Mouse (Mus musculus): Measurements from ENCODE around the gene Arid3c. TPM values are rescaled to one million over a fixed set of nuclear protein-coding genes. Genes with fewer than 3 reads are reported as not detected.
A peak's percentile ranks its signal among the peaks of the same experiment; 100 is the strongest.
"Not testable (repeated sequence)": the region's sequence is repeated elsewhere in the genome, so short reads cannot be mapped to it uniquely, and the experiment has no call there.

The Arid3c gene
- total and polyA plus RNA-seq, 2 experiments from 2014 or later: not detected

GRCm38 (mm10) chr4:41708192-41708745, 22.7 kb downstream of the Arid3c start:
- Histone ChIP-seq H3K4me1 (ENCODE audit: control insufficient read depth, insufficient read depth) (peaks cover 14% of the 10 kb centered on the region), H3K36me3 (replicated peaks; ENCODE audit: control insufficient read depth, insufficient read depth, low read length) (0 out of 2 replicates have a peak, but pooled peaks cover 7% of the 10 kb centered on the region), H3K27ac (ENCODE audit: low read depth) (no peak overlapping the region), H3K9ac (replicated peaks; ENCODE audit: low read depth, low read length) (no peak overlapping the region), H3K9me3 (replicated peaks; ENCODE audit: control insufficient read depth, low read length) (no peaks in the 10 kb centered on the region), H3K4me2 (ENCODE audit: low read depth, low read length) (no peak overlapping the region), H3K4me3 (ENCODE audit: low read depth, low read length) (no peak overlapping the region), H3K27me3 (ENCODE audit: control insufficient read depth, insufficient read depth, low read length) (peaks cover 18% of the 10 kb centered on the region)
- no peak for ATAC-seq (ENCODE audit: insufficient read depth, low read depth)
- WGBS: 39% methylated on average over 8 of the region's 8 CpGs
- TF ChIP-seq EP300 (IDR thresholded peaks at IDR 0.05; ENCODE audit: low read depth) (no peak), CTCF (IDR thresholded peaks at IDR 0.05; ENCODE audit: low read depth) (peak; percentile 66)
- DNase-seq (ENCODE audit: low spot score): peak; percentile 69

- DNase-seq (ENCODE audit: low spot score) (peak; percentile 50), ATAC-seq (ENCODE audit: insufficient read depth, low read depth) (peak; percentile 59)
- H3K9me3 ChIP-seq (replicated peaks; ENCODE audit: control insufficient read depth, low read length): no peaks in the 10 kb centered on the region
- no peak overlapping the region for H3K27ac ChIP-seq (ENCODE audit: low read depth)
- 0 out of 2 replicates have a peak, but pooled peaks cover 7% of the 10 kb centered on the region for H3K36me3 ChIP-seq (replicated peaks; ENCODE audit: control insufficient read depth, insufficient read depth, low read length)
- no peak overlapping the region for H3K4me3 ChIP-seq (ENCODE audit: low read depth, low read length)
- peaks cover 5% of the 10 kb centered on the region; the same call in 1 of the 2 replicates for H3K4me1 ChIP-seq (ENCODE audit: control insufficient read depth, insufficient read depth)
- H3K9ac ChIP-seq (replicated peaks; ENCODE audit: low read depth, low read length): no peak overlapping the region
- TF ChIP-seq EP300 (IDR thresholded peaks at IDR 0.05; ENCODE audit: low read depth) (no peak), CTCF (IDR thresholded peaks at IDR 0.05; ENCODE audit: low read depth) (peak; percentile 53)
- H3K4me2 ChIP-seq (ENCODE audit: low read depth, low read length): no peak overlapping the region
- 3% methylated on average over 13 of the region's 13 CpGs for WGBS
- H3K27me3 ChIP-seq (ENCODE audit: control insufficient read depth, insufficient read depth, low read length): peaks cover 18% of the 10 kb centered on the region
Measured at GRCm38 (mm10) chr4:41707011-41707535, 23.9 kb downstream of the Arid3c start.

- H3K4me2 ChIP-seq (ENCODE audit: low read depth, low read length): no peak overlapping the region
- no peak overlapping the region for H3K27ac ChIP-seq (ENCODE audit: low read depth)
- ATAC-seq (ENCODE audit: insufficient read depth, low read depth): 0 out of 2 replicates have a peak, but pooled peaks have one; percentile 15
- no peak overlapping the region for H3K9ac ChIP-seq (replicated peaks; ENCODE audit: low read depth, low read length)
- DNase-seq (ENCODE audit: low spot score): no peak
- H3K36me3 ChIP-seq (replicated peaks; ENCODE audit: control insufficient read depth, insufficient read depth, low read length): no peaks in the 10 kb centered on the region
- H3K9me3 ChIP-seq (replicated peaks; ENCODE audit: control insufficient read depth, low read length): no peaks in the 10 kb centered on the region
- H3K4me1 ChIP-seq (ENCODE audit: control insufficient read depth, insufficient read depth): no peaks in the 10 kb centered on the region
- WGBS: 54% methylated on average over 19 of the region's 19 CpGs
- no peak overlapping the region for H3K4me3 ChIP-seq (ENCODE audit: low read depth, low read length)
- TF ChIP-seq EP300 (IDR thresholded peaks at IDR 0.05; ENCODE audit: low read depth): no peak
- TF ChIP-seq CTCF (IDR thresholded peaks at IDR 0.05; ENCODE audit: low read depth): no peak
- H3K27me3 ChIP-seq (ENCODE audit: control insufficient read depth, insufficient read depth, low read length): peaks cover 18% of the 10 kb centered on the region
Measured at GRCm38 (mm10) chr4:41705922-41706754, 24.8 kb downstream of the Arid3c start.

- no peak for ATAC-seq (ENCODE audit: insufficient read depth, low read depth)
- TF ChIP-seq EP300 (IDR thresholded peaks at IDR 0.05; ENCODE audit: low read depth): no peak
- TF ChIP-seq CTCF (IDR thresholded peaks at IDR 0.05; ENCODE audit: low read depth): no peak
- 2% methylated on average over 5 of the region's 5 CpGs for WGBS
Measured at GRCm38 (mm10) chr4:41704651-41705050, 26.3 kb downstream of the Arid3c start.

GRCm38 (mm10) chr4:41702226-41702625, 28.7 kb downstream of the Arid3c start:
- not testable (repeated sequence) for H3K4me1 ChIP-seq (ENCODE audit: control insufficient read depth, insufficient read depth); H3K27ac ChIP-seq (ENCODE audit: low read depth); H3K36me3 ChIP-seq (replicated peaks; ENCODE audit: control insufficient read depth, insufficient read depth, low read length); DNase-seq (ENCODE audit: low spot score); H3K9ac ChIP-seq (replicated peaks; ENCODE audit: low read depth, low read length); H3K9me3 ChIP-seq (replicated peaks; ENCODE audit: control insufficient read depth, low read length); H3K4me3 ChIP-seq (ENCODE audit: low read depth, low read length); H3K4me2 ChIP-seq (ENCODE audit: low read depth, low read length); ATAC-seq (ENCODE audit: insufficient read depth, low read depth)
- H3K27me3 ChIP-seq (ENCODE audit: control insufficient read depth, insufficient read depth, low read length): peaks cover 22% of the 10 kb centered on the region
- 84% methylated on average over 2 of the region's 2 CpGs for WGBS

More at GRCm38 (mm10) chr4:41704651-41705050, 26.3 kb downstream of the Arid3c start:
- no peak overlapping the region for H3K4me2 ChIP-seq (ENCODE audit: low read depth, low read length)
- H3K27me3 ChIP-seq (ENCODE audit: control insufficient read depth, insufficient read depth, low read length): peaks cover 18% of the 10 kb centered on the region
- no peak overlapping the region for H3K4me3 ChIP-seq (ENCODE audit: low read depth, low read length)
- no peaks in the 10 kb centered on the region for H3K9me3 ChIP-seq (replicated peaks; ENCODE audit: control insufficient read depth, low read length)
- no peaks in the 10 kb centered on the region for H3K4me1 ChIP-seq (ENCODE audit: control insufficient read depth, insufficient read depth)
- no peaks in the 10 kb centered on the region for H3K36me3 ChIP-seq (replicated peaks; ENCODE audit: control insufficient read depth, insufficient read depth, low read length)
- no peak overlapping the region for H3K27ac ChIP-seq (ENCODE audit: low read depth)
- no peak overlapping the region for H3K9ac ChIP-seq (replicated peaks; ENCODE audit: low read depth, low read length)
- DNase-seq (ENCODE audit: low spot score): no peak

- 100% methylated on average over 1 of the region's 8 CpGs for WGBS
- peaks cover 14% of the 10 kb centered on the region for H3K27me3 ChIP-seq (ENCODE audit: control insufficient read depth, insufficient read depth, low read length)
- not testable (repeated sequence) for ATAC-seq (ENCODE audit: insufficient read depth, low read depth); H3K4me1 ChIP-seq (ENCODE audit: control insufficient read depth, insufficient read depth); H3K4me2 ChIP-seq (ENCODE audit: low read depth, low read length); H3K36me3 ChIP-seq (replicated peaks; ENCODE audit: control insufficient read depth, insufficient read depth, low read length); H3K9ac ChIP-seq (replicated peaks; ENCODE audit: low read depth, low read length); H3K27ac ChIP-seq (ENCODE audit: low read depth); DNase-seq (ENCODE audit: low spot score); H3K9me3 ChIP-seq (replicated peaks; ENCODE audit: control insufficient read depth, low read length); H3K4me3 ChIP-seq (ENCODE audit: low read depth, low read length)
Measured at GRCm38 (mm10) chr4:41700224-41700623, 30.7 kb downstream of the Arid3c start.

- H3K27ac ChIP-seq (ENCODE audit: low read depth); H3K9ac ChIP-seq (replicated peaks; ENCODE audit: low read depth, low read length); H3K9me3 ChIP-seq (replicated peaks; ENCODE audit: control insufficient read depth, low read length); H3K4me3 ChIP-seq (ENCODE audit: low read depth, low read length); H3K4me1 ChIP-seq (ENCODE audit: control insufficient read depth, insufficient read depth); ATAC-seq (ENCODE audit: insufficient read depth, low read depth); H3K36me3 ChIP-seq (replicated peaks; ENCODE audit: control insufficient read depth, insufficient read depth, low read length); DNase-seq (ENCODE audit: low spot score); H3K4me2 ChIP-seq (ENCODE audit: low read depth, low read length): not testable (repeated sequence)
- whole genome bisulfite sequencing: 63% methylated on average over 9 of the region's 10 CpGs
- peaks cover 13% of the 10 kb centered on the region for H3K27me3 ChIP-seq (ENCODE audit: control insufficient read depth, insufficient read depth, low read length)
Measured at GRCm38 (mm10) chr4:41699783-41700182, 31.2 kb downstream of the Arid3c start, which contains the start of gene Il11ra1. Gene Il11ra1, plus strand, starts transcription at chr4:41699989.

All from heart, postnatal 0 days (tissue).